Mouse (Mus musculus): ENCODE results near the gene Ehd3. TPM values are rescaled to one million over a fixed set of nuclear protein-coding genes. Genes with fewer than 3 reads are reported as not detected.

The Ehd3 gene
- polyA plus RNA-seq (2016; fragmentation: Nextera tagmentation; extraction: Ambion mirVana): 12.5 and 15.0 TPM in 2 replicates

DNA sequence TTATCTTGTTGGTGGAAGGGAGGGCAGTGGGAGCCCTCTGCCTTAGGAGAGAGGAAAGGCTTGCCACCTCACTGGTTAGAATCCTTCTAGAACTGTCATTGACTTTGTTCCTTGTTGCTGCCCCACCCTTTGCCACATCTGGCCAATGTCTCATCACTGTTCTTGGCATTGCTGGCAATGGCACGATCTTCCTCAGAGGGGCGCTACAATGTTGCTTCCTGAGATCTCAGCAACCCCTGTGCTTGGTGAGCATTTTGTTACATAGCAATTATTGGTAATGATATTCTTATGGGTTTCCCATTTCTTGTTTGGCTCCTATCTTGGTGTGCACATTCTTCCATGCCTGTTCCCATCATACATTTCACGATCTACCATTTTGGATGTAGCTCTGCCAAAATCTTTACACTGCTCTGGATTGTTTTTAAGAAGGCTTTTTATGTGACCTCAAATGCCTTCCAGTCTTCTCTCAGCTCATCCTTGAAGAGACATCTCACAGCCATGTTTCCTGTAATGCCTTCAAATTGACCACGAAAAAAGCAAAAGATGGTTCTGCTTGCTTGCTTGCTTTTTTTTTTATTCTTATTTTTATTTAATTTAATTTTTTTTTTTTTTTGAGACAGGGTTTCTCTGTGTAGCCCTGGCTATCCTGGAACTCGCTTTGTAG is at the start of gene Ehd3:
Gene Ehd3, plus strand, starts transcription at position 614 of the 664 bp plus-strand sequence.
- peak within 1 kb of the TSS; percentile 60 for H3K27ac ChIP-seq
- peak within 1 kb of the TSS; percentile 58 for H3K4me3 ChIP-seq
- peak within 1 kb of the TSS; percentile 75 for H3K4me2 ChIP-seq (replicated peaks)
- H3K27me3 ChIP-seq (replicated peaks): no peaks in the 10 kb centered on the region
- WGBS: 90% methylated on average over 5 of the region's 5 CpGs
- peaks cover 7% of the 10 kb centered on the region; the same call in 1 of the 2 replicates for H3K4me1 ChIP-seq
- ATAC-seq (ENCODE audit: low FRiP score, low read depth): no peak
- H3K9ac ChIP-seq: peak within 1 kb of the TSS; percentile 72
- no peaks in the 10 kb centered on the region for H3K9me3 ChIP-seq
- H3K36me3 ChIP-seq: no peaks in the 10 kb centered on the region

DNA sequence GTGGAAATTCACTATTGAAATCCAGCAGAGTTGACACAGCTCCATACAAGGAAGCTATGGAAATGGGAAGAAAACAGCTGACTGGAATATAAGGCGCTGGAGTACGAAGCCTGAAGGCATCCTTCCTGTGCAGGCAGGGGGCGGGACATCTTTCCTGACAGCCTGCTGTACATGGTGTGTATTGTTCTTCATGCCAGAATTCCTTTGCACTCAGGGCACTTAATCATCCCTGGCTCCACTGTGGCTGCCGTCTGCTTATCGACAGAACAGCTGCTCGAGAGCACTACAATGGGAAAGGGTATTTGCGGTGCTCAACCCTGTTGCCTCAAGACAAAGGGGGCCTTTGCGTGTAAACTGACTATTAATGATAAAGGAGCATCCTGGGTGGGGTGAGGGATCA is 33.0 kb upstream of the Ehd3 start:
- Histone ChIP-seq H3K9ac (no peak overlapping the region), H3K4me3 (no peak overlapping the region), H3K4me2 (replicated peaks) (peak overlapping the region; percentile 10; the same call in 1 of the 2 replicates), H3K36me3 (no peaks in the 10 kb centered on the region), H3K4me1 (peaks cover 7% of the 10 kb centered on the region; the same call in 1 of the 2 replicates), H3K9me3 (no peaks in the 10 kb centered on the region), H3K27me3 (replicated peaks) (no peaks in the 10 kb centered on the region), H3K27ac (no peak overlapping the region)
- 16% methylated on average over 8 of the region's 8 CpGs for WGBS
- ATAC-seq (ENCODE audit: low FRiP score, low read depth): peak; percentile 76

DNA sequence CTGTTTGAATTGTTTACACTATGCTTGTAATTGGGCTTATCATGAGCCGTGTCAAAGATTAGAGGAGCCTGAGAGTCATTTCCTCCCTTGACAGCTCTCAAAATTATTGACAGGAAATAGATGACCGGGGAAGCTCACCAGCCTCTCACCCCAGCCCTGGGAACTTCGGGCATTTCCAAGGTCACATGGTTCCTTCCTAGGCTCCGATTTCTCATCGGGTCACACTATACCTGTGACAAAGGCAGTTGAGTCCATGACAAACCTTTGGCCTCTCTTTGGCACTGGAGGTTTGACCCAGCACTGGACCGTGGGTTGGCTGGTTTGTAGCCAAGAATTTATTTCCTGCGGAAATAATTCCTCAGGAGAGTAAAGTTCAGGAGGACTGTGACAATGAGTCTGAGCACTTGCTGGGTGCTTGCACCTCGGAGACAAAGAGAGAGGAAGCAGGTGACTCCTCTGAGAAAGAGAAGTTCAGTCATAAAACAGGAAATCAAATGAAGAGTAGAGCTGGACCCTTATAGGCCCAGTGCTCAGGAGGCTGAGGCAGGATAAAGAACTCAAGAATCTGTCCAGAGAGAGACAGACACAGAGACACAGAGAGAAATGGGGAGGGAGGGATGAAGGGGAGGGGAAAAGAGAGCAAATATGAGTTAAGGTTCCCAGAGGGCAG is 17.2 kb upstream of the Ehd3 start:
- ATAC-seq (ENCODE audit: low FRiP score, low read depth): no peak
- no peak overlapping the region for H3K4me2 ChIP-seq (replicated peaks)

DNA sequence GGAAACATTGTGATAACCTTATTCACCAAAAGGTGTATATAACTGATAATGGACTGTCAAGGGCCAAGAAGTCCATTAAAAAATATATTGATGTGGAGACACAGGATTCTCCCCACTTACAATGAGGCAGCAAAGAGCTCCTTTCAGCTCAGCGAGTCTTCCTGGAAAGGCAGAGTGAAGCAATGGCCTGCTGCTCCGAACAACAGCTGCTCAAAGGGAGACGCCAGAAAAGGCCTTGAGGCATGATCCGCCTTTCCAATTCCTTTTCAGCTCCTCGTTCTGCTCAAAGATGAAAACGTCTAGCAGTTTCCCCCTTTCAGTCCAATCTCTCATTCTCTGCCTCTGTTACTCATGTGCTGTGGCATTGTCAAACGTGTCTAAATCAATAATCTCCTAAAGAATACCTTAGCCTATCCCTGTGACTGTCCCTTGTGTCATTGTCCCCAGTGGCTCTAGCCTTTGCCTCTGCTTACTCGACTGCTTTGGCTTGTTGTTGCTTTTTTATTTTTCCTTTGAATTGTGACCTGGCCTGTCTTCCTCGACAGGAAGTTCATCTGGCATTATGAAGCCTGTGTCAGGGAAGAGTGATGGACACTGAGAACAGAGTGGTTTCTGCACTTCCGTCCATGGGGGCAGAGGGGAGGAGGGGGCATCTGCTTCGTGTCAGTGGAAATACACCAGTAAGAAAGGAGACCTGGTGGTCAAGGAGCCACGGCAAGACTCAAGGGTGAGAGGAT is 13.5 kb upstream of the Ehd3 start:
- H3K4me3 ChIP-seq: no peak overlapping the region
- no peaks in the 10 kb centered on the region for H3K27me3 ChIP-seq (replicated peaks)
- no peak overlapping the region for H3K9ac ChIP-seq
- no peak for ATAC-seq (ENCODE audit: low FRiP score, low read depth)
- no peak overlapping the region for H3K4me2 ChIP-seq (replicated peaks)
- no peak overlapping the region for H3K27ac ChIP-seq
- H3K9me3 ChIP-seq: no peaks in the 10 kb centered on the region
- no peaks in the 10 kb centered on the region for H3K36me3 ChIP-seq
- WGBS: 36% methylated on average over 12 of the region's 12 CpGs
- no peaks in the 10 kb centered on the region for H3K4me1 ChIP-seq

More for the DNA sequence above, 17.2 kb upstream of the Ehd3 start:
- no peak overlapping the region for H3K9ac ChIP-seq
- no peak overlapping the region for H3K4me3 ChIP-seq
- H3K27ac ChIP-seq: no peak overlapping the region
- no peaks in the 10 kb centered on the region for H3K9me3 ChIP-seq
- 80% methylated on average over 8 of the region's 8 CpGs for WGBS
- H3K4me1 ChIP-seq: no peaks in the 10 kb centered on the region
- H3K27me3 ChIP-seq (replicated peaks): no peaks in the 10 kb centered on the region
- H3K36me3 ChIP-seq: no peaks in the 10 kb centered on the region

DNA sequence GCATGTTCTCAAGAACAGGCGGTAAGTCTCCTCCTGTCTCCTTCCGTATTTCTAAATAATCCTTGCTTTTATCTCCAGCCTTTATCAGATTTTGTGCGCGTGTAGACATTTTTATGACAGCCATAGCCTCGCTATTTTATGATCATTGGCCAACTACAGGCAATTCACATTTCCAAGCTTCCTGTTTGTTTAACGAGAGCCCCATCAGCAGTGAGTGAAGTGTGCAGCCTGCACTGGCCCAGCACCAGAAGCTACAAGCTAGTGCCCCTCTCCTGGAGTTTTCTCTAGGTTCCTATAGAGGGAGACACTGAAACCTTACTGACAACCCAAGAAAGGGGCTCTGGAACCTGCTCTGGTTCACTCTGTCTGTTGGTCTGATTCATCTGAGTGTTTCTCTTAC is 7.1 kb upstream of the Ehd3 start:
- Histone ChIP-seq H3K36me3 (no peaks in the 10 kb centered on the region), H3K4me2 (replicated peaks) (no peak overlapping the region), H3K27ac (no peak overlapping the region), H3K9me3 (no peaks in the 10 kb centered on the region), H3K4me1 (no peaks in the 10 kb centered on the region), H3K9ac (no peak overlapping the region), H3K4me3 (no peak overlapping the region), H3K27me3 (replicated peaks) (no peaks in the 10 kb centered on the region)
- ATAC-seq (ENCODE audit: low FRiP score, low read depth): no peak
- 66% methylated on average over 6 of the region's 6 CpGs for WGBS

DNA sequence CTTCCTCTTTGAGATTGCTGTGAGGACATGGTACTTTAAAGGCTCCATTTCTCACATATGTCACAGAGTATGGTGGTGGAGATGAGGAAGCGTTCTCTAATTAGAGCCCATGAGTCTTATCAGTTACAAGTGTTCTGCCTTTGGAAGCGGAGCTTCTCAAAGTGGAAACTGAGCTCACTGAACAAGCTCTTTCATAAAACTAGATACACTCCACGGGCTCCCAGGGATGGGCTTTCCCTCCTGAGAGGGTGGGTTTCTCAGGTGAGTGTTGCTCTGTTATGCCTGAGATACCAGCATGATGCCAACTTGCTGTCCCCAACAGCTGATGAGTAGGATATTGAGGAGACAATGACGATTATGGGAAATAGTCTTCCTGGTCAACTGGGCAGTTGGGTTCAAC is 6.2 kb upstream of the Ehd3 start:
- Histone ChIP-seq H3K27ac (no peak overlapping the region), H3K9me3 (no peaks in the 10 kb centered on the region), H3K36me3 (no peaks in the 10 kb centered on the region), H3K4me2 (replicated peaks) (no peak overlapping the region), H3K9ac (no peak overlapping the region), H3K27me3 (replicated peaks) (no peaks in the 10 kb centered on the region), H3K4me3 (no peak overlapping the region), H3K4me1 (no peaks in the 10 kb centered on the region)
- ATAC-seq (ENCODE audit: low FRiP score, low read depth): no peak
- 86% methylated on average over 4 of the region's 4 CpGs for WGBS

DNA sequence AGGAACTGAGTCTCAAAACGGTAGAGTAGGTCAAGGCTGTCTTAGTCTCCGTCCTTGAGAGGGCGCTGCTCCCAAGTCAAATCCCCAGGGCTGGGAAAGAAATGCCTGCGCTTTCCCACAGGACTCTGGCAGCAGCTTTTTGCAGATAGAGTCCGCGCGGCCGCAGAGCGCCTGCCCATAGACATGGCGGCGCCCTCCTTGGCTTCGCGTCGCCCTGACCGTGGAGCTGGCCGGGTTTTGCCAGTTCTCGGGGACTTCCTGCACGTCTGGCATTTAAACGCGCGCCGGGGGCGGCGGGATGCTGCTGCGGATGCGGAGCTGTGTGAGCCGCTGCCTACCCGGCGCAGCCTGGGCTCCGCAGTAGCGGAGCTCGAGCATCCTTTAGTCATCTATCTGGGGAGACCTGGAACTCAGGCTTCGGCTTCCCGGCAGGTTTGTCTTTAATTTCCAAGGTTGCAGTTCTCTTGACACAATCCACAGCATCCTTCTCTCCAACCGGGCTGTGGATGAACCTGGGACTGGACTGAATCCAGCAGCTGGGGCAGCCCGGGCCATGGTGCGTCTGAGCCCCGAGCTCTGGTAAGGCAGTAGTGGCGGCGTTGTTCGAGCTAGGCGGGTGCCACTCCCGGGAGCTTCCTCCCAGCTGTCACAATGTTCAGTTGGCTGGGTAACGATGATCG is 798 bp downstream of the Ehd3 start:
- Histone ChIP-seq H3K4me3 (peak overlapping the region; percentile 58), H3K27ac (peak overlapping the region; percentile 60), H3K9ac (peak overlapping the region; percentile 72), H3K9me3 (no peaks in the 10 kb centered on the region), H3K36me3 (no peaks in the 10 kb centered on the region), H3K4me1 (peaks cover 7% of the 10 kb centered on the region; the same call in 1 of the 2 replicates), H3K4me2 (replicated peaks) (peak overlapping the region; percentile 75), H3K27me3 (replicated peaks) (no peaks in the 10 kb centered on the region)
- WGBS: under 1% methylated on average over 45 of the region's 45 CpGs
- ATAC-seq (ENCODE audit: low FRiP score, low read depth): peak; percentile 98

DNA sequence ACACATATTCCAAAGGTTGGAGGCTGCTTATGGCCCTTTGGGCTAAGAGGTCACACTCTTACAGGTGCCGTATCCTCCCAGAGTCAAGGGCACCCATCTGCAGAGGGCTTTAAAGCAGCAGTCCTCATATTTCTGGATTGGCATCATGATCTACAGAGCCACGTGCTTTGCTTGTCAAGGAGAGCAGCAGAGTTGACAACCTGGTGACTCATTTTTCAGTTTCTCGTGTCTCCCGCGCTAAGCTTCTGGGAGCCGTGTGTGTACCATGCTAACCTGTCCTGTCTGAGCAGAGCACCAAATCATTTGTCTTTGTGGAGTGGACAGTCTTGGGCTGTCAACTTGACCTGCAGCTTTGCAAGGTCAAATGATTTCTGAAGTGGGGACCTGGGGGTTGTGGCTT is 2.4 kb downstream of the Ehd3 start:
- no peaks in the 10 kb centered on the region for H3K36me3 ChIP-seq
- peak overlapping the region; percentile 31 for H3K4me2 ChIP-seq (replicated peaks)
- peaks cover 7% of the 10 kb centered on the region; the same call in 1 of the 2 replicates for H3K4me1 ChIP-seq
- ATAC-seq (ENCODE audit: low FRiP score, low read depth): no peak
- H3K9me3 ChIP-seq: no peaks in the 10 kb centered on the region
- H3K9ac ChIP-seq: no peak overlapping the region
- H3K27ac ChIP-seq: no peak overlapping the region
- no peak overlapping the region for H3K4me3 ChIP-seq
- H3K27me3 ChIP-seq (replicated peaks): no peaks in the 10 kb centered on the region
- WGBS: 89% methylated on average over 6 of the region's 6 CpGs

DNA sequence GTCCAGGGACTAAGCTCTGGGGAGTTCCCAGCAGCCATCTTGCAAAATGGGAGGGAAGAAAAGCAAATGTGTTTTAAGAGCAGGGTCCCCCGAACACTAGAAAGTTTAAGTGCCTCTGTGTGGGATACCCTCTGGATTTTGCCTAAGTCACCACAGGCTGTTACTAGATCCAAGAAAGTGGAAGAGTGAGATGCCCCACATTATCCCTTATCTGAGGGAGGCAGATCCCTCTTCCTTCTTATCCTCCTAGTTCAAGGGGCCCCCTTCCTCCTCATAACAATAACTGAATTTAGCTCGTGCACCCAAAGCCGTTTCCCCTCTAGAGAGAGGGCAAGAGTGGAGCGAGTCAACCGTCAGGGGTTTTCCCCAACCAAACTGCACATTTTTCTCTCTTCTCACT is 3.3 kb downstream of the Ehd3 start:
- Histone ChIP-seq H3K4me2 (replicated peaks) (no peak overlapping the region), H3K9ac (no peak overlapping the region), H3K4me3 (no peak overlapping the region), H3K36me3 (no peaks in the 10 kb centered on the region), H3K27ac (no peak overlapping the region), H3K4me1 (peaks cover 7% of the 10 kb centered on the region; the same call in 1 of the 2 replicates), H3K27me3 (replicated peaks) (no peaks in the 10 kb centered on the region), H3K9me3 (no peaks in the 10 kb centered on the region)
- no peak for ATAC-seq (ENCODE audit: low FRiP score, low read depth)
- WGBS: 89% methylated on average over 5 of the region's 5 CpGs

DNA sequence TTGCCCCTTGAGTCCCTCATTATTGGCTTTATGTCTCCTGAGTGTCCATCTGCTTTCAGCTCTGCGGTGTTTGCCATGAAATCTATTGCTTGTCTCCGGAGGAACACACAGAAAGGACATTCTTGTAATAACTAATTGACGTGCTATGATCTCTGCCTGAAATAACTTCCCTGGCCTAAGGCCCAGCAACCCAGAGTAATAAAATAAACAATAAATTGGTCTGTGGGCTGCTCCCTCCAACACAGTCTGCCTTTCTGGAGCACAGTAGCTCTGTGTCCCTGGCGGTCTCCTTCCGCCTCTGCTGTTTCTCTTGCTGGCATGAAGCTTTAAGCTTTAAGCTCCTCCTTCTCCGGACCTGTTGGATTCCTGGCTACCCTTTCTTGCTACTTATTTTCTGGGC is 4.5 kb downstream of the Ehd3 start:
- no peaks in the 10 kb centered on the region for H3K36me3 ChIP-seq
- H3K27me3 ChIP-seq (replicated peaks): no peaks in the 10 kb centered on the region
- H3K27ac ChIP-seq: no peak overlapping the region
- H3K4me3 ChIP-seq: no peak overlapping the region
- H3K9me3 ChIP-seq: no peaks in the 10 kb centered on the region
- H3K4me2 ChIP-seq (replicated peaks): no peak overlapping the region
- 66% methylated on average over 6 of the region's 6 CpGs for WGBS
- no peak overlapping the region for H3K9ac ChIP-seq
- peaks cover 7% of the 10 kb centered on the region; the same call in 1 of the 2 replicates for H3K4me1 ChIP-seq
- ATAC-seq (ENCODE audit: low FRiP score, low read depth): no peak

DNA sequence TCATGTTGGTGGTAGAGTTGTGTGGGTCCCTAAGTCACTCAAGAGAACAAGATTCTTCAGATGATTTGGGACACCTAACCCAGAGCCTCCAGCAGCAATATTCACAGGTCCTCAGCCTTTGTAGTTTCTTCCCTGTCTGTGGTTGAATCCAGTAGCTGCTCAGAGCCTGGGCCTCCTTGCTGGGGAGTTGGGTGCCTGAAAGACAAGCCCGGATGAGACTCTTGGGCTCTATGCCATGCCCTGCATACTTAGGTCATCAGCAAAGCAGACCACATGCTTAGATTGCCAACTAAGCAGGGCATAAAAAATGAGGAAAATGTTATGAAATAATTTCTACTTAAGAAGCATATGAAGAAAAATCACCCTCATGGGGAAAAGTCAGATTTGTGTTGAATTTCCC is 6.9 kb downstream of the Ehd3 start:
- H3K9ac ChIP-seq: no peak overlapping the region
- no peak overlapping the region for H3K27ac ChIP-seq
- no peaks in the 10 kb centered on the region for H3K36me3 ChIP-seq
- WGBS: 89% methylated on average over 1 of the region's 1 CpGs
- ATAC-seq (ENCODE audit: low FRiP score, low read depth): no peak
- H3K4me1 ChIP-seq: no peaks in the 10 kb centered on the region
- H3K4me3 ChIP-seq: no peak overlapping the region
- H3K9me3 ChIP-seq: no peaks in the 10 kb centered on the region
- no peak overlapping the region for H3K4me2 ChIP-seq (replicated peaks)
- H3K27me3 ChIP-seq (replicated peaks): no peaks in the 10 kb centered on the region

DNA sequence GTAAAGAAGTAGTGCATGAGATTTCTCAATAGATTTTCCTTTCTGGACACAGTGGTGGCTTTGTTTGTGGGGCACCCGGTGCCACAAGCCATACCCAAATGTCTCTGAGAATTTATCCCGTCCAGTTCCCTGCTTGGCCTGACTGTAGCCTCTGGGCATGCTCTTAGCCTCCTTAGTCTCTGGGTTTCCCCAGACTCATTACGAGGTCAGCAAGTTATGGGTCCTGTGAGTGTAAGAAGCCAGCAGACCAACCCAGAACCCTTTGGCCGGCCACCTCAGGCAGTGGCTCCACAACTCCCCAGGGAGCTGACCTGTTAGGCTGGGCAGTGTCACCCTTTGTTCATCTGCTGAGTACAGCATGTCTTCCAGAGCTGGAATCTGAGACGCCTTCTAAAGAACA is 7.6 kb downstream of the Ehd3 start:
- no peak overlapping the region for H3K4me2 ChIP-seq (replicated peaks)
- H3K27ac ChIP-seq: no peak overlapping the region
- WGBS: 73% methylated on average over 5 of the region's 5 CpGs

More for the DNA sequence above, 7.6 kb downstream of the Ehd3 start:
- no peaks in the 10 kb centered on the region for H3K9me3 ChIP-seq
- no peak overlapping the region for H3K4me3 ChIP-seq
- no peak overlapping the region for H3K9ac ChIP-seq
- ATAC-seq (ENCODE audit: low FRiP score, low read depth): no peak
- no peaks in the 10 kb centered on the region for H3K27me3 ChIP-seq (replicated peaks)
- H3K4me1 ChIP-seq: no peaks in the 10 kb centered on the region
- no peaks in the 10 kb centered on the region for H3K36me3 ChIP-seq
